Mouse (Mus musculus) kidney, postnatal 0 days (tissue): ENCODE results near the gene Gm37240. TPM values are rescaled to one million over a fixed set of nuclear protein-coding genes. Genes with fewer than 3 reads are reported as not detected.

ENCODE experiments used
- ATAC-seq: fragments of 200-750 bp; cut with Nextera tagmentation; replicated peaks from 2 replicates; pipeline ENCODE4 v1.8.0; 2017; ENCODE audit warnings: low read depth, moderate number of reproducible peaks, moderate TSS enrichment, moderate library complexity; ENCODE audit not compliant: low FRiP score
- DNase-seq: peaks from one replicate; pipeline ENCODE4 v3.0.0-alpha.2; 2016; ENCODE audit warnings: low spot score
- H3K27ac ChIP-seq: fragments of 300-500 bp; sonication (generic); 2 replicates; pipeline ENCODE4 v1.5.1; 2014; ENCODE audit warnings: mild to moderate bottlenecking
- H3K27me3 ChIP-seq: fragments of 300-500 bp; sonication (generic); 2 replicates; pipeline ENCODE4 v1.6.1; 2014; ENCODE audit warnings: low read length, mixed read lengths; ENCODE audit not compliant: insufficient read depth
- H3K36me3 ChIP-seq: fragments of 300-500 bp; sonication (generic); 2 replicates; pipeline ENCODE4 v1.6.1; 2014; ENCODE audit warnings: low read length, mixed read lengths; ENCODE audit not compliant: insufficient read depth
- H3K4me1 ChIP-seq: fragments of 300-500 bp; sonication (generic); replicated peaks from 2 replicates; pipeline ENCODE4 v1.6.1; 2014; ENCODE audit warnings: antibody characterized with exemption, low read length, mixed read lengths; ENCODE audit not compliant: insufficient read depth
- H3K4me2 ChIP-seq: fragments of 300-500 bp; sonication (generic); 2 replicates; pipeline ENCODE4 v1.6.1; 2014; ENCODE audit warnings: mild to moderate bottlenecking, low read length, moderate library complexity, mixed read lengths
- H3K4me3 ChIP-seq: fragments of 300-500 bp; sonication (generic); replicated peaks from 2 replicates; pipeline ENCODE4 v1.5.1; 2014; ENCODE audit warnings: low read depth, low read length
- H3K9ac ChIP-seq: fragments of 300-500 bp; sonication (generic); 2 replicates; pipeline ENCODE4 v1.6.1; 2014; ENCODE audit warnings: low read depth, low read length
- H3K9me3 ChIP-seq: fragments of 300-500 bp; sonication (generic); replicated peaks from 2 replicates; pipeline ENCODE4 v1.6.1; 2016; ENCODE audit warnings: low read length, inconsistent platforms, mixed read lengths
- CTCF ChIP-seq: IDR thresholded peaks from 2 replicates; pipeline ENCODE4 v1.5.1; 2016; ENCODE audit warnings: antibody characterized with exemption, low read depth, mild to moderate bottlenecking, moderate library complexity
- WGBS: fragments of 180-500 bp; shearing (Covaris S2); extraction: QIAGEN DNeasy Blood & Tissue Kit; methylation state at CpG from one replicate; pipeline ENCODE4 v1.1.7; 2014; 5-methylcytosine and 5-hydroxymethylcytosine counted together
- polyA plus RNA-seq: library from polyadenylated mRNA; unstranded; fragments of >200 nt; fragmentation: Nextera tagmentation; extraction: Ambion mirVana; gene quantifications from 2 replicates; pipeline ENCODE4 v1.2.1, GENCODE M21; 2015

The Gm37240 gene
- polyA plus RNA-seq, 1 experiment from 2014 or later: 10.8 TPM

DNA sequence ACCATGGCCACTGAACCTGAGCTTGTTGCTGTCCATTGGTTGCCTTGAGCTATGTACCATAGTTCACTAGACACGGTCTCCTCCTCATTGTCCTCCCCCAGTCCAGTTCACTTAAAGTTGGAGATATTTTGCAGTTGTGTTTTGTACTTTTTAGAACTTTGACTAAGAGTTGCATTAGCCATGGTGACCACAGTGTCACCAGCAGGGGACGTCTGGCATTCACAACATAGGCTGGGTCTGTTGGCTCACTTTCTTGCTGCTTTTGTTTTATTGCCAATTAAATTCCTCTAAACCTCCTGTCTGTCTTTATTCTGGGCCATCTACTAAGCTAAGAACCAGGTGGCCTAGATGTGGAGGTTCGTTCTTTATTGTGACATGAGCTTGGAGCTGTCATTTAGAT lies 1150.2 kb downstream of the Gm37240 start:
- Histone ChIP-seq H3K36me3 (no peaks in the 10 kb centered on the region), H3K27ac (no peak overlapping the region)

DNA sequence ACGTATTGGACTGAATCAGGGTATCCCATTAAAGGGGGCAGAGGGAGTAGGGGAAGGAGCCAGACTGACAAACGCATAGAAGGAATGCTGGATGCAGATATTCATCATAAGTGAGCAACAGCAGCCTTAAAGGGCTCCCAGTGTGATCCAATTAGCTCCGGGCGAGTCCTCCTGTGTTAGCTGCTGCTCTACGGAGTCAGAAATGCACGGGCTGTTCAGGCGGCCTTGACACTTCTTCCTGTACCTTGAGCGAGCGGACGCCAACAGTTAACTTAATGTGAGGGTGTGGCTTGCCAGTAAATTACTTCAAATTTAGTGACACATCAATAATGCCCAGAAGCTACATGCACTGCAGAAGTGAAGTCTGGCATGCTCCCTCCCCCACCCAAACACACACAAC lies 1151.6 kb downstream of the Gm37240 start:
- H3K4me1 ChIP-seq: no peaks in the 10 kb centered on the region
- H3K27ac ChIP-seq: no peak overlapping the region
- ATAC-seq (no peak), DNase-seq (no peak)
- H3K4me3 ChIP-seq: no peak overlapping the region
- H3K9me3 ChIP-seq: no peaks in the 10 kb centered on the region
- H3K9ac ChIP-seq: no peak overlapping the region
- H3K36me3 ChIP-seq: no peaks in the 10 kb centered on the region
- no peaks in the 10 kb centered on the region for H3K27me3 ChIP-seq
- TF ChIP-seq CTCF: no peak
- no peak overlapping the region for H3K4me2 ChIP-seq
- WGBS: 42% methylated on average over 10 of the region's 10 CpGs

More for the DNA sequence above, 1150.2 kb downstream of the Gm37240 start:
- Histone ChIP-seq H3K4me2 (no peak overlapping the region), H3K9ac (no peak overlapping the region), H3K4me1 (no peaks in the 10 kb centered on the region), H3K4me3 (no peak overlapping the region), H3K9me3 (no peaks in the 10 kb centered on the region), H3K27me3 (no peaks in the 10 kb centered on the region)
- ATAC-seq: no peak
- TF ChIP-seq CTCF: no peak
- DNase-seq: no peak
- 69% methylated on average over 3 of the region's 3 CpGs for WGBS

DNA sequence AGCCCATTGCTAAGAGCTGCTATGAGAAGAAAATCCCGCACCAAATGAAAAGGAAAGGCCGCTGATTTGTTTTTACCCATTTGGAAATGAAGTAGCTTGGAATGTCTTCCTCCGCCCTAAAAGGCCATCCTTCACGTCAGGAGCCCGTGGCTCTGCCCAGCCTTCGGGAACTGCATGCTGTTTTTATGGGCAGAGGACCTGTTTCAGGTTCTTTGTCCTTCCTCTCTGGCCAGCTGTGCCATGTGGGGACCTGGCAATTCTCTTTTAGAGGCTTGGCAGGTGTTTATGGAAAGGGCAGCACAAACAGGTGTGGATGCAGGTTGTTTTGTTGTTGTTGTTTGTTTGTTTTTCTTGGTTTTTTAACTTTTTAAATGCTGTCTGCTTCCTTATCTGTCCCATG lies 1154.8 kb downstream of the Gm37240 start:
- Histone ChIP-seq H3K36me3 (no peaks in the 10 kb centered on the region), H3K27me3 (no peaks in the 10 kb centered on the region), H3K4me1 (no peaks in the 10 kb centered on the region), H3K9ac (no peak overlapping the region), H3K4me3 (peak overlapping the region; percentile 27; the same call in 1 of the 2 replicates), H3K27ac (no peak overlapping the region), H3K4me2 (peak overlapping the region; percentile 58), H3K9me3 (no peaks in the 10 kb centered on the region)
- ATAC-seq (no peak), DNase-seq (no peak)
- WGBS: 13% methylated on average over 6 of the region's 6 CpGs
- TF ChIP-seq CTCF: no peak

DNA sequence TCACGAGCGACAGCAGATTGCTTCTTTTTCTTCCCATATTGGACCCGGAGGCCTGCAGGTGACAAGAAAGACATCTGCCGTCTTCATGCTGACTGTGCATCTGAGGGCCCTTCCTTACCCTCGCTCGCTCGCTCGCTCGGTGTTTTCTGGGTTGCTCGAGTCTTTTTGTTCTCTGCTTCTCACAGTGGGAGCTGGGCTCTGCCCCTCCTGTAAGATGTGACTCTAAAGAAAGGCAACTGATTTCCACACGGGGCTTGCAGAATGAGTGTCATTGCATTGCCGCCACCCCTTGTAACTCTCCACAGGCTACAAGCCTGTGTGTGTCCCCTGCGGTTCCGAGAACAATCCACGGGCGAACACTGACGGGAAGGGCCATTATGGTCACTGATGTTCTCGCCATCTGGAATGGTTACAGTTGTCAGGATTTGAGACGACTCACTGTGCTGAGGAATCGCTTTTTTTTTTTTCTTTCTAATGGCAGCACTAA lies 1155.3 kb downstream of the Gm37240 start:
- Histone ChIP-seq H3K9ac (no peak overlapping the region), H3K36me3 (no peaks in the 10 kb centered on the region), H3K4me1 (no peaks in the 10 kb centered on the region), H3K4me3 (peak overlapping the region; percentile 27), H3K4me2 (peak overlapping the region; percentile 58), H3K9me3 (no peaks in the 10 kb centered on the region), H3K27ac (no peak overlapping the region), H3K27me3 (no peaks in the 10 kb centered on the region)
- 7% methylated on average over 20 of the region's 20 CpGs for WGBS
- TF ChIP-seq CTCF: no peak
- no peak for DNase-seq
- ATAC-seq: no peak

DNA sequence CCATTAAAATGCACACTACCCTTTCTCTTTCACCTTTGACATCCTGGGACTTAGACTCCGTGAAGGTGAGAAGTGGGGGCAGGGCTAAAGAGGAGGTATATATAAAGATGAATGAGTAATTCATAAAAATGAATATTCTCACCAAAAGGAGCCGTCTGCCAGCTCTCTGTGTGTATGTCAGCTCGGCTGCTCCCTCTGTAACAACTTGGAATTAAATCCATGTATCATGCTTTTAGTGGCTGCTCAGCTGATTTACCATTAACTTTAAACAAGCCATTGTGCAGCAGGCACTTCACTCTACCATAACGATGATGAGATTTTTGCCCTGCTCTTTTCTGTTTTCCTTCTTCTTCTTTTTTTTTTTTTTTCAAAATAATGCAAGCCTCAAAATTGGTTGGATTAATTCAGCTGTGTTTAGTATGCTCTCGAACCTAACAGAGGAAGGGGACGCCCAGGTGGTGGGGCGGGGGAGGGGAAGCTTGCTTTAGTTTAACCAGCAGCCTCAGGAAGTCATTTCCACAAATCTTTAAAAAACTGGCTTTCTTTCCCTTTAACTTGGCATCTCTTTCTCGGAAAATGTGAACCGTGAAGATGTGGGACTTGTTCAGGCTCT lies 1155.8 kb downstream of the Gm37240 start:
- H3K27me3 ChIP-seq: no peaks in the 10 kb centered on the region
- peak overlapping the region; percentile 58 for H3K4me2 ChIP-seq
- no peak for DNase-seq
- no peaks in the 10 kb centered on the region for H3K36me3 ChIP-seq
- no peaks in the 10 kb centered on the region for H3K9me3 ChIP-seq
- no peak overlapping the region for H3K27ac ChIP-seq
- no peak for ATAC-seq
- H3K4me1 ChIP-seq: no peaks in the 10 kb centered on the region
- WGBS: 13% methylated on average over 9 of the region's 9 CpGs
- no peak overlapping the region for H3K9ac ChIP-seq
- TF ChIP-seq CTCF: no peak
- peak overlapping the region; percentile 27 for H3K4me3 ChIP-seq

DNA sequence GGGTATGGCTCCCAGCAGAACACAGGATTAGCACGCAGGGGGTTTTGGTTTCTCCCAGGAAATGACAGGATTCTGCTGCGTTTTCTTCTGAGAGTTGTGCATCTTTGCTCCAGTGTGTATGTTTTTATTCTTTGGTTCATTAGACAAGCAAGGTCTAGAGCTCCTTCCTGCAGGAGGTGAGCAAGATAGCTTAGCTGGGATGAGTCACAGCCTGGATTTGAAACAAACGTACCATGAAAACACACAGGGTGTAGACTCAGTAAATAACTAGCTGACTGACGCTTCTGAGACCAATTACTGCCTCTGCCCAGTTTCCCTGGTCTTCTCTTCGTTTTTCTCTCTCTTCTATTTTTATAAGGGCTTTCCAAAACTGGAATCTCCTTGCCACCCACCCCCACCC lies 1156.3 kb downstream of the Gm37240 start:
- no peak for TF ChIP-seq CTCF
- H3K9me3 ChIP-seq: no peaks in the 10 kb centered on the region
- no peak overlapping the region for H3K27ac ChIP-seq
- H3K9ac ChIP-seq: no peak overlapping the region
- H3K4me1 ChIP-seq: no peaks in the 10 kb centered on the region
- ATAC-seq: 0 out of 2 replicates have a peak, but pooled peaks have one; percentile 25
- WGBS: 33% methylated on average over 5 of the region's 5 CpGs
- H3K4me2 ChIP-seq: peak overlapping the region; percentile 58; the same call in 1 of the 2 replicates
- DNase-seq: no peak
- H3K4me3 ChIP-seq: no peak overlapping the region
- no peaks in the 10 kb centered on the region for H3K27me3 ChIP-seq
- H3K36me3 ChIP-seq: no peaks in the 10 kb centered on the region

DNA sequence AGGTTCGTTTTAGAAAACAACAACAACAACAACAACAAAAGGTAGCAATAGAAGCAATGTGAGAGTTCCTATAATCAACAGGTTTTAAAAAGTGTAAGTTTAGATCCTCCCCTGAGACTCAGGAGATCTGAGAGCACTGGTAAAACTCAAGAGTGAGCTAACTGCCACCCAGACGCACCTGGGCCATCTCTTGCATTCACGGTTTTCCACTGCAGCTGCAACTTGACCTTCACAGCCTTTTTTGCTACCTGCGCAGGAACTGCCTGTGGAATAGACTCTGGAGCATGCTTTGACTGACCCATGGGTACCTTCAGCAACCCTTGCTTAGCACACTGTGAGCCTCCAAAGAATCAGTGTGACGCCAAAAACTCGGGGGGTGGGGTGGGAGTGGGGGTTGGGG lies 1157.5 kb downstream of the Gm37240 start:
- Histone ChIP-seq H3K4me1 (no peaks in the 10 kb centered on the region), H3K27ac (no peak overlapping the region), H3K4me2 (no peak overlapping the region), H3K4me3 (no peak overlapping the region), H3K36me3 (no peaks in the 10 kb centered on the region), H3K27me3 (no peaks in the 10 kb centered on the region), H3K9ac (no peak overlapping the region), H3K9me3 (no peaks in the 10 kb centered on the region)
- ATAC-seq: no peak
- DNase-seq: no peak
- TF ChIP-seq CTCF: no peak
- WGBS: 86% methylated on average over 6 of the region's 6 CpGs
